Mouse (Mus musculus) forebrain, embryonic 12.5 days (tissue): ENCODE data around the gene Stx6. TPM values are rescaled to one million over a fixed set of nuclear protein-coding genes. Genes with fewer than 3 reads are reported as not detected.

Experiments used
- ATAC-seq: fragments of 200-750 bp; cut with Nextera tagmentation; 2 replicates; pipeline ENCODE4 v1.8.0; 2017; ENCODE audit warnings: moderate TSS enrichment; ENCODE audit not compliant: low FRiP score
- H3K27ac ChIP-seq: fragments of 300-500 bp; sonication (generic); 2 replicates; pipeline ENCODE4 v1.5.1; 2016; ENCODE audit warnings: mild to moderate bottlenecking
- H3K27me3 ChIP-seq: fragments of 300-500 bp; sonication (generic); 2 replicates; pipeline ENCODE4 v1.6.1; 2016; ENCODE audit warnings: mild to moderate bottlenecking
- H3K36me3 ChIP-seq: fragments of 300-500 bp; sonication (generic); replicated peaks from 2 replicates; pipeline ENCODE4 v1.6.1; 2016; ENCODE audit warnings: mild to moderate bottlenecking
- H3K4me1 ChIP-seq: fragments of 300-500 bp; sonication (generic); 2 replicates; pipeline ENCODE4 v1.6.1; 2016
- H3K4me2 ChIP-seq: fragments of 300-500 bp; sonication (generic); 2 replicates; pipeline ENCODE4 v1.6.1; 2016; ENCODE audit warnings: mild to moderate bottlenecking, moderate library complexity
- H3K4me3 ChIP-seq: fragments of 300-500 bp; sonication (generic); replicated peaks from 2 replicates; pipeline ENCODE4 v1.5.1; 2016; ENCODE audit warnings: mild to moderate bottlenecking
- H3K9ac ChIP-seq: fragments of 300-500 bp; sonication (generic); 2 replicates; pipeline ENCODE4 v1.6.1; 2016; ENCODE audit warnings: mild to moderate bottlenecking
- H3K9me3 ChIP-seq: fragments of 300-500 bp; sonication (generic); 2 replicates; pipeline ENCODE4 v1.6.1; 2016
- WGBS: fragments of 180-500 bp; shearing (Covaris S2); methylation state at CpG from one replicate; pipeline ENCODE4 v1.1.7; 2016; 5-methylcytosine and 5-hydroxymethylcytosine counted together
- polyA plus RNA-seq: library from polyadenylated mRNA; unstranded; fragments of >200 nt; fragmentation: Nextera tagmentation; extraction: Ambion mirVana; gene quantifications from 2 replicates; pipeline ENCODE4 v1.2.1, GENCODE M21; 2016

The Stx6 gene
- 113 and 124 TPM in 2 replicates for polyA plus RNA-seq

DNA sequence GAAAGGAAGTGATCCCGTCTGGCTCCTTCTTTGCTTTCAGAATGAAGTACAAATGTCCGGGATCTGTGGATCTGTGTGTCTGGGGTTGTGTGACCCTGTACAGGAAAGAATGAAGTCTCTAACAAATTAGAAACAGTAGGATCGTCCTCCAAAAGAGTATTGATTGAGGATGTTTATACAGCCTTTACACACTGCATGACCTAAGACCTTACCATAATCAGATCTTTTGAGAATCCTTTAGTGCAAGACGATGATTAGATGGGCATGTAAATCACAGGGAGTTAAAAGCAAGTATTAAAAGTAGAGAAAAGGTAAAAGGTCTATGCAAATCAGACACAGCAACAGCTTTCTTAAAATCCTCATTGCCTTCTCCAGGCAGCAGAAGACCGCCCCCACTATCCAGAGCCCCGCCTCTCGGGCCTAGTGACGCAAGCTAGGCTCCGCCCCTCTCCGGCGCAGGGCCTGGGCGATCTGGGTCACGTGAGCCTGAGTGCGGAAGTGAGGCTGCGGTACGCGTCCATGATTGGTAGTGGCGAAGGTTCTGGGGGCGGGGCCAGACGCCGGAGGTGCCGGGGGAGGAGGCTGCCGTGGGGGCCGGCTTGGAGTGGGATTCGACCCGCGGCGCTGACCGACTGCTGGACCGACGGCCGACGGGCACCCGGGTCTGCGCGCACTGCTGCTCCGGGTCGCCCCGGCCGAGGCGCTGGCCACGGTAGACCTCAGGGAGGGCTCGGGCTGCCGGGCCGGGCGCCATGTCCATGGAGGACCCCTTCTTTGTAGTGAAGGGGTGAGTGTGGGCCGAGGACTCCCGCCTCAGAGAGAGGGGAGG lies at the start of gene Stx6:
TSS of gene Stx6 (plus strand) at position 575 of the 829 bp plus-strand sequence.
- peak within 1 kb of the TSS; percentile 90 for H3K9ac ChIP-seq
- WGBS = 3% methylated on average over 48 of the region's 48 CpGs
- peak within 1 kb of the TSS; percentile 76 for H3K4me2 ChIP-seq
- H3K27me3 ChIP-seq = no peaks in the 10 kb centered on the region
- peak within 1 kb of the TSS; percentile 87 for H3K27ac ChIP-seq
- no peaks in the 10 kb centered on the region for H3K36me3 ChIP-seq
- H3K4me1 ChIP-seq = peaks cover 16% of the 10 kb centered on the region
- H3K9me3 ChIP-seq = no peaks in the 10 kb centered on the region
- H3K4me3 ChIP-seq = peak within 1 kb of the TSS; percentile 94
- peak; percentile 99 for ATAC-seq

DNA sequence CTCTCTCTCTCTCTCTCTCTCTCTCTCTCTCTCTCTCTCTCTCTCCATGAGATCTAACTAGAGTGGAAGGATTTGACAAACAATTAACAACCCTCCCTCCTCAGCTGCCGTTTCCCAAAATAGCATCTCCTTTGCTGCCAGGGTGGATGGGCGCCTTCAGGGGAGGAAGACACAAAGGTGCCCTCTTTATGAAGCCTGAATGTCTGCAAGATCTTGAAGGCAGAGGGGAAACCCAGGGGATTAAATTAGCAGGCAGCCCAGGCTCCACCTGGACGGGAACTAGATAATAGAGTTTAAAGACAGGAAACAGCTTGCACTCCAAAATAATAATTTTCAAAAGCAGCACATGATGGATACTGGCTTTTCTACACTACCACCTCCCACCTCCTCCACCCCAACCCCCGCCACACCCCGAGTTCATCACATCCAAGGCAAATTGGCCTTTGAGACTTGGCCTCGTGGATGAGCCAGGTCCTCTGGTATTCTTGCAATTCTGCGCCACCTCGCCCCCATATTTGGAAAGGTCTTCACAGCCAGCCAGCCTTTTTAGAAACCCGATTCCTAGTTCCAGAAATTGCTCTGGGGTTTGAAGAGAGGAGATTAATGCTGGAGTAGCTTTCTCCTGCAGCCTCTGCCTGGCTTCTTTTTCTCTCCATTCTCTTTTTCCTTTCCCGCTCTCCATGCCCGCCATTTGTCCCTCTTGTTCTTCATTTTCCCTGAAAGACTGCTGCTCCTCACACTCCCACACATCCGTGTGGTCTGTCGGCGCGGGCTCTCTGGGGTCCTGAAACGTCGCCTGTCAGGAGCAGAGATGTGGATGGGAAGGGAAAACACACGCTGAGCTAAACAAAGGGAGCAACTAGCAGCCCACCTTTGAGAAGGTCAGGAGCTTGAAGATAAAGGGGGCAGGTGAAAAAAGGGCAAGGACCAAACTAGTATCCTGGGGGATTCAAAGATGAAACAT lies 48.8 kb upstream of the Stx6 start:
- no peak for ATAC-seq
- H3K27ac ChIP-seq = peak overlapping the region; percentile 59
- no peak overlapping the region for H3K4me3 ChIP-seq
- WGBS = 13% methylated on average over 18 of the region's 18 CpGs
- H3K9ac ChIP-seq = 0 out of 2 replicates have a peak overlapping the region, but pooled peaks have one; percentile 21
- H3K4me2 ChIP-seq = peak overlapping the region; percentile 22; the same call in 1 of the 2 replicates
- no peaks in the 10 kb centered on the region for H3K9me3 ChIP-seq
- H3K4me1 ChIP-seq = peaks cover 55% of the 10 kb centered on the region
- no peaks in the 10 kb centered on the region for H3K36me3 ChIP-seq
- peaks cover 27% of the 10 kb centered on the region for H3K27me3 ChIP-seq

DNA sequence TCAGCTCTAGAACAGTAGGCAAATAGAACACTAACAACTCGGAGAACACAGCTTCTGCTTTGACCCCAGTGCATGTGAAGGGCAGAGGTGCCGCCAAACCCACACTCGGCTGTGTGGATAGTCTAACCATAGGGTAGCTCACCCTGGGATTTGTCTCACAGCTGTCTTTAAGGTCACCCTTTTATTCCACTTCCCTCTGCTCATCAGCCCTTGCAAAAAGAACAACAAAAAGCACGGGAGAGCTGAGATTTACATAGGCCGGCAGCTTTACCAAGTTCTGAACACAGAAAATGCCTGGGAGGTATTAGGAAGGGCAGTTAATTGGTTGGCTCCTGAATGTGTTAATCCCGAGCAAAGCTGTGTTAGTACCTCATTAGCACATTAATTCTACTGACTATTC lies 47.0 kb upstream of the Stx6 start:
- Histone ChIP-seq H3K36me3 (no peaks in the 10 kb centered on the region), H3K4me2 (0 out of 2 replicates have a peak overlapping the region, but pooled peaks have one; percentile 0), H3K9ac (no peak overlapping the region), H3K27me3 (peaks cover 37% of the 10 kb centered on the region), H3K9me3 (no peaks in the 10 kb centered on the region), H3K4me1 (peaks cover 55% of the 10 kb centered on the region), H3K4me3 (no peak overlapping the region), H3K27ac (peak overlapping the region; percentile 67)
- 4% methylated on average over 6 of the region's 6 CpGs for WGBS
- ATAC-seq = peak; percentile 62; the same call in 1 of the 2 replicates

DNA sequence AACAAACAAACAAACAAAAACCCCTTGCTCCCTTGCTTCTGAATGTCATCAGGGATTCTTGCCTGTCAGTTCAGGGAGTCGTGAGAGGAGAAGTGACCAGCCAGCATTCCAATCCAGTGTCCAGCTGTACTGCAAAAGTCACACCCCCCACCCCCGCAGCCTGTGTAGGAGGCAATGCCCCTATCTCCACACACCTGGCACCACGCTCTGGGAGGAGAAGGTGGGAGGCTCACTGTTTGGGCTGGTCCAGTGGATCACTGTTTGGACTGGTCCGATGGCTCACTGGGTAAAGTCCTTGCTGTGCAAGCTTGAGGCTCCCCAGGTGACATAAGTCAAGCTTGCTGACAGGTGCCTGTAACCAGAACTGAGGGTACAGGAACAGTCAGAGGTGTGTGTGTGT lies 46.4 kb upstream of the Stx6 start:
- no peaks in the 10 kb centered on the region for H3K36me3 ChIP-seq
- H3K9me3 ChIP-seq = no peaks in the 10 kb centered on the region
- H3K4me3 ChIP-seq = no peak overlapping the region
- H3K9ac ChIP-seq = no peak overlapping the region
- H3K27ac ChIP-seq = no peak overlapping the region
- H3K4me1 ChIP-seq = peaks cover 55% of the 10 kb centered on the region
- peak; percentile 39; the same call in 1 of the 2 replicates for ATAC-seq
- 13% methylated on average over 4 of the region's 4 CpGs for WGBS
- peaks cover 33% of the 10 kb centered on the region for H3K27me3 ChIP-seq
- H3K4me2 ChIP-seq = no peak overlapping the region

DNA sequence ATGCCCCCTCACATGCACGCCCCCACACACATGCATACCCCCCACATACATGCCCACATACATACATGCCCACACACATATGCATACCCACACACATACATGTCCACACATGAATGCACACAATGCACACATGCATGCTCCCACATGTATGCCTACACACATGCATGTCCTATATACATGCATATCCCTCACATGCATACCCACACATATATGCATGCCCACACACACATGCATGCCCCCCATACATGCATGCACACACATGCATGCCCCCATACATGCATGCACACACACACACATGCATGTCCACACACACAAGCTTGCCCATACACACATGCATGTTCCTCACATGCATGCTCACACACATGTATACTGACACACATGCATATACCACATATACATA lies 45.6 kb upstream of the Stx6 start:
- no peak overlapping the region for H3K4me2 ChIP-seq
- no peak for ATAC-seq
- H3K4me3 ChIP-seq = no peak overlapping the region
- H3K9me3 ChIP-seq = no peaks in the 10 kb centered on the region
- peaks cover 53% of the 10 kb centered on the region for H3K4me1 ChIP-seq
- H3K36me3 ChIP-seq = no peaks in the 10 kb centered on the region
- H3K27me3 ChIP-seq = peaks cover 35% of the 10 kb centered on the region
- no peak overlapping the region for H3K9ac ChIP-seq
- WGBS = 91% methylated on average over 1 of the region's 1 CpGs
- no peak overlapping the region for H3K27ac ChIP-seq

DNA sequence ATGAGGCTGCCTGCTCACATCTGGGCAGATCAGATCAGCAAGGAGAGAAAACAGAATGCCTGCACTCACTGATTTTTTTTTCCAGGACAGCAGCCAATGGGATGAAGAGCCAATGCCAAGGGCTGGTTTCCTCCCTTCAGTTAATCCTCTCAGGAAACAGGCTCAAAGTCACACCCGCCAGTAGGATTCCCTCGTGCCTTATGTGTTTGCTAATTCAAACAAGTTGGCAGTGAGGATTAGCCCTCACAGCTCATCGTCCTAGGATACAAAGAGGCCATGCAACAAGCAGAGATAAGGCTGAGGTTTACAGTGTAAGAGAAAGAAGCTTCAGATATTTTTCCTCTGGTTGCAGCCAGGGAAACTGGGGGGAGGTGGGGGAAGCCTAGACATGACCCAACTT lies 44.6 kb upstream of the Stx6 start:
- H3K9ac ChIP-seq = no peak overlapping the region
- peaks cover 43% of the 10 kb centered on the region for H3K4me1 ChIP-seq
- H3K4me2 ChIP-seq = no peak overlapping the region
- H3K27me3 ChIP-seq = peaks cover 42% of the 10 kb centered on the region
- ATAC-seq = no peak
- no peaks in the 10 kb centered on the region for H3K36me3 ChIP-seq
- no peaks in the 10 kb centered on the region for H3K9me3 ChIP-seq
- WGBS = 10% methylated on average over 3 of the region's 3 CpGs
- H3K4me3 ChIP-seq = no peak overlapping the region
- no peak overlapping the region for H3K27ac ChIP-seq

DNA sequence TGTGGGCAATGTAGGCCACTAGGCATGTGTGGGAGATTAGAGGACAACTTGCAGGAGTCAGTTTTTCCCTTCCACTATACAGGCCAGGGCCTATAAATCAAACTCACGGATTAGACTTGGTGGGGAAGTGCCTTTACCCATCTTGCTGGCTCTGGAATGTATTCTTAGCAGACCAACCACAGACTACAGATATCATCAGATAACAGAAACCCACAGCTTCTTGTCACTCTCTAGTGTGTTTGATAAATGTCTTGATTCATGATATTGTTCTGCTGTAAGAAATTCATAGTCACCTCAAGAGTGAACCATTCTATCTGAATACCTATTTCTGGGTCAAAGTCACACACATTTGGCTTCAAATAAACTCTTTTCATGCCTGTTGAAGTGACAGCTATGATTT lies 38.8 kb upstream of the Stx6 start:
- WGBS = 88% methylated on average over 1 of the region's 1 CpGs
- no peak overlapping the region for H3K4me3 ChIP-seq
- no peak overlapping the region for H3K27ac ChIP-seq
- H3K27me3 ChIP-seq = peaks cover 19% of the 10 kb centered on the region
- H3K9ac ChIP-seq = no peak overlapping the region
- H3K4me1 ChIP-seq = no peaks in the 10 kb centered on the region
- no peak for ATAC-seq
- no peak overlapping the region for H3K4me2 ChIP-seq
- no peaks in the 10 kb centered on the region for H3K36me3 ChIP-seq
- H3K9me3 ChIP-seq = no peaks in the 10 kb centered on the region

DNA sequence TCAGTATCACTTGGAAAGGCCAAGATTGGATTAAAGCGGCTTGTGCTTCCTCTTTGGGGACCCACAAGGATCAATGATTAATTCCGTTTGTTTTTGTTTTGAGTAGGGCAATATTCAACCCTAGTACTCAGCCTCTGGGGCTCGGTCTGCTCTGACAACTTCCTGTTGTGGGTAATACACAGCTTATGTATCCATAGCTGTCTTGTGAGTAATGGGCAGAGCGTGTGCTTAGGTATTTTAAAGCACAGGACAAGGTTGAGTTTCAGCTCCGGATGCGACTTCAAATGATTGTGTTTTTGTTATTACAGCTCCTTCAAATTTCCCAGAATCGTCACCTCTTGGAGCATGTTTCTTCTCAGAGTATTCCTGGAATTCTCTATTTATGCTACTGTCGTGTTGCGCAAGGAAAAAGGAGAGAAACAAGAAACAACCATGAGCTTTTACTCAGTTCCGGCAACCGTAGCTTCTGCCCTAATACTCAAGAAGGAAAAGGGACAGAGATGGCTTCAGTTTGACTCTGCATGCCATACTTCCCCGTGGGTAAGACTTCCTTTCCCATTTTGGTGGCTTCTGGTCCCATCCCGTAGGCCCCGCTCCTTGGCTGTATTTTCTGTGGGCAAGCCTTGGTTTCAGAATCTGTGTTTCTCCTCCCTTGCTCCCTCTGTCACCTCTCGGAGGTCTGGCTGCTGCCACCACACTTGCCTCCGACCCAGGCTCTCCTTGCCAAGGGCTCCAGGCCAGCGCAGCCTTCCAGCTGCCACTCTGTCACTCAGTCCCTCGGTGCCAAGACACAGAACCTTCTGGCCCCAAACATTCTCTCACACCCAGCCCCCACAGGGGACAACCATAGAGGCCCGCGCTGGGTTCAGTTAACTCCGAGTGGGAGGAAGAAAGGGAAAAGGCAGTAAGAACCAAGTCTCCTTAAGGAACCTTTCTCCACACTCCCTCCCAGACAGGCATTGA lies 36.3 kb upstream of the Stx6 start:
- WGBS = 83% methylated on average over 21 of the region's 21 CpGs
- Histone ChIP-seq H3K9me3 (no peaks in the 10 kb centered on the region), H3K36me3 (no peaks in the 10 kb centered on the region), H3K27ac (no peak overlapping the region), H3K4me1 (no peaks in the 10 kb centered on the region), H3K4me2 (no peak overlapping the region), H3K27me3 (peaks cover 9% of the 10 kb centered on the region; the same call in 1 of the 2 replicates), H3K9ac (no peak overlapping the region), H3K4me3 (no peak overlapping the region)
- ATAC-seq = no peak

DNA sequence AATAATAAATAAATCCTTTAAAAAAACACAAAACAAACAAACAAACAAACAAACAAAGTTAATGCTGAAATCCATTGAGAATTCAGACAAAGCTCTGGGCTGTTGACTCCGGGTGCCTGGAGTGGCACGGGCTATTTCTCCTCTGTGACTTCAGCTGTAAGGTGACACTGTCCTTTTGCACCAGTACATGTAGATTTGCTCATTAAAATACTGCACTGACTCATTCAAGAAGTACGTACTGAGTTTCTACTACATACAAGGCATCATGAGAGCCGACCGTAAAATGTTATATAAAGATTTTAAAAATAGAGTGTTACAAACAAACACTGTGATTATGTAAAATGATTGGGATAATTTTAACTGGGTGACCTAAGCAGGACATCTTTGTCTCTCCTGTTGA lies 34.1 kb upstream of the Stx6 start:
- Histone ChIP-seq H3K36me3 (no peaks in the 10 kb centered on the region), H3K4me3 (no peak overlapping the region), H3K9me3 (no peaks in the 10 kb centered on the region), H3K4me1 (no peaks in the 10 kb centered on the region), H3K27ac (no peak overlapping the region), H3K9ac (no peak overlapping the region), H3K4me2 (no peak overlapping the region), H3K27me3 (no peaks in the 10 kb centered on the region)
- ATAC-seq = no peak
- WGBS = 96% methylated on average over 5 of the region's 5 CpGs

DNA sequence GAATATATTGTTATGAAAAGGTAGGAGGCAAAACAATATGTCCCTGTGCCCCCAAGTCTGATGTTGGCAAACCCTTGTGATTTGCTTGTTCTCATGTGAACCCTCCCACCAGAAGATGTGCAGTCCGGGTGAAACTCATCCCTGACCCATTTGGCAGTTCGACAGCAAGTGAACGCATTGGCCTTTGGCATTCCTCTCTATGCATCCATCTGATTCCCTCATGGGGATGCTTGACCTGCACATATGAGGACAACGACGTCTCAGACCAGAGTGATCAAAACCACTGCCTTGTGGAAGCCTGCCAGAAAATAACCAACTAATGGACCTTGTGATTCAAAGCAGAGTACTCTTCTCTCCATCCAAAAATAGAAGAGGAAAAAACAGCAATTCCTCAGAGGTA lies 31.8 kb upstream of the Stx6 start:
- H3K36me3 ChIP-seq = no peaks in the 10 kb centered on the region
- H3K9me3 ChIP-seq = no peaks in the 10 kb centered on the region
- H3K9ac ChIP-seq = no peak overlapping the region
- H3K4me1 ChIP-seq = no peaks in the 10 kb centered on the region
- WGBS = 85% methylated on average over 5 of the region's 5 CpGs
- no peak overlapping the region for H3K27ac ChIP-seq
- no peak for ATAC-seq
- H3K4me3 ChIP-seq = no peak overlapping the region
- H3K27me3 ChIP-seq = no peaks in the 10 kb centered on the region
- no peak overlapping the region for H3K4me2 ChIP-seq

DNA sequence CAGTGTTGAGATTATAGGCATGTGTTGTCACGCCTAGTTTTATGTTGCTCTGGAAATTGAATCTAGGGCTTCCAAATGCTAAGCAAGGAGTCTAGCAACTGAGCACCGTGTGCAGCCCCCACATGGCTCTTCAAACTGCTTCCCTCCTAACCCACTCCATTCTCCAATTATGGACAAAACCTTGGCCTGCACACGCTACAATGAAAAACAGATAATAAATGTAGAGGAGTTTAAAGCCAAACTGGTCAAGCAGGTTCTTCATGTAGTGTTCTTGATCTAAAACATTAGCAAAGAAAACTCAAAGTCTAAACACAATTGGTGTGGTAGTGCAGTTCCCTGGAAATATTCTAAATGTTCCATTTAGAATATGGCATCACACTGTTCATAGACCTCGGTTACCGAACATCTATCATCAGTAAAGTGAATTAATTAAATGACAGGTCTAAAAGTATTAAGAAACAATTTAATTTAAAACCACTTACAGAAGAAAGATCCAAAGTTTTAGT lies 31.0 kb upstream of the Stx6 start:
- Histone ChIP-seq H3K27ac (no peak overlapping the region), H3K36me3 (no peaks in the 10 kb centered on the region), H3K4me2 (no peak overlapping the region), H3K4me1 (no peaks in the 10 kb centered on the region), H3K9me3 (no peaks in the 10 kb centered on the region), H3K4me3 (no peak overlapping the region), H3K27me3 (no peaks in the 10 kb centered on the region), H3K9ac (no peak overlapping the region)
- WGBS = 90% methylated on average over 5 of the region's 5 CpGs
- no peak for ATAC-seq
